Comparison of ENCODE assay signal across 18 mouse cellular contexts in genomic region chr19:37821243-37821642, GRCm38 (mm10).
DNase-seq lines count a peak whose midpoint lies in the region; ATAC-seq and TF ChIP-seq lines count a peak whose summit lies in the region.
"Had no signal": no experiment of that assay in that cellular context is flagged by ENCODE, and none has a peak within 500 bp of the region (broad histone marks: within the 10 kb centered on the region; RNA-seq: fewer than 3 reads in every experiment).

No protein-coding gene starts in this region.

- no peak overlapping the region for H3K4me2 ChIP-seq in forebrain, postnatal 0 days (ENCODE audit: low read depth)
- H3K4me2 ChIP-seq in limb, embryonic 13.5 days (replicated peaks), result no peak overlapping the region
- H3K4me2 ChIP-seq in forebrain, embryonic 11.5 days (ENCODE audit: low read depth, low read length, severe bottlenecking), result no peak overlapping the region
- H3K4me2 ChIP-seq: liver, embryonic 11.5 days; midbrain, embryonic 11.5 days had no signal

- no peaks in the 10 kb centered on the region for H3K9me3 ChIP-seq in forebrain, embryonic 10.5 days
- H3K9me3 ChIP-seq in forebrain, postnatal 0 days (ENCODE audit: low read length), result no peaks in the 10 kb centered on the region
- 0 out of 2 replicates have a peak, but pooled peaks cover 3% of the 10 kb centered on the region for H3K9me3 ChIP-seq in limb, embryonic 13.5 days
- H3K9me3 ChIP-seq in limb, embryonic 10.5 days (replicated peaks), result no peaks in the 10 kb centered on the region
- no peaks in the 10 kb centered on the region for H3K9me3 ChIP-seq in forebrain, embryonic 11.5 days (ENCODE audit: control insufficient read depth, low read length)
- H3K9me3 ChIP-seq: hindbrain, embryonic 10.5 days had no signal

- no peak overlapping the region for H3K9ac ChIP-seq in forebrain, postnatal 0 days
- H3K9ac ChIP-seq in limb, embryonic 13.5 days, result no peak overlapping the region
- no peak overlapping the region for H3K9ac ChIP-seq in forebrain, embryonic 11.5 days (ENCODE audit: low read length)

- 0 out of 2 replicates have a peak overlapping the region, but pooled peaks have one; percentile 30 for H3K27ac ChIP-seq in forebrain, embryonic 10.5 days
- no peak overlapping the region for H3K27ac ChIP-seq in forebrain, postnatal 0 days (ENCODE audit: low read depth, low read length)
- H3K27ac ChIP-seq in limb, embryonic 13.5 days, result peak overlapping the region; percentile 61; the same call in 1 of the 2 replicates
- H3K27ac ChIP-seq in limb, embryonic 10.5 days, result no peak overlapping the region
- H3K27ac ChIP-seq in forebrain, embryonic 11.5 days (ENCODE audit: low read depth, low read length), result no peak overlapping the region
- H3K27ac ChIP-seq: hindbrain, embryonic 10.5 days had no signal

- H3K36me3 ChIP-seq in forebrain, embryonic 10.5 days (replicated peaks), result no peaks in the 10 kb centered on the region
- H3K36me3 ChIP-seq in forebrain, postnatal 0 days (ENCODE audit: insufficient read depth), result no peaks in the 10 kb centered on the region
- H3K36me3 ChIP-seq in limb, embryonic 13.5 days, result no peaks in the 10 kb centered on the region
- no peaks in the 10 kb centered on the region for H3K36me3 ChIP-seq in limb, embryonic 10.5 days
- H3K36me3 ChIP-seq in forebrain, embryonic 11.5 days (ENCODE audit: control insufficient read depth, insufficient read depth, low read length), result no peaks in the 10 kb centered on the region
- H3K36me3 ChIP-seq: hindbrain, embryonic 10.5 days had no signal

- 68% methylated on average over 3 of the region's 3 CpGs for WGBS in forebrain, embryonic 10.5 days
- WGBS in forebrain, postnatal 0 days, result 73% methylated on average over 3 of the region's 3 CpGs
- 47% methylated on average over 3 of the region's 3 CpGs for WGBS in limb, embryonic 13.5 days
- WGBS in limb, embryonic 10.5 days, result 79% methylated on average over 3 of the region's 3 CpGs
- 63% methylated on average over 3 of the region's 3 CpGs for WGBS in forebrain, embryonic 11.5 days

- no peak for TF ChIP-seq CTCF in forebrain, postnatal 0 days (IDR thresholded peaks at IDR 0.05; ENCODE audit: low read depth)

- no peak overlapping the region for H3K4me3 ChIP-seq in forebrain, embryonic 10.5 days
- no peak overlapping the region for H3K4me3 ChIP-seq in forebrain, postnatal 0 days (ENCODE audit: low read depth, low read length)
- no peak overlapping the region for H3K4me3 ChIP-seq in limb, embryonic 13.5 days
- no peak overlapping the region for H3K4me3 ChIP-seq in limb, embryonic 10.5 days
- no peak overlapping the region for H3K4me3 ChIP-seq in forebrain, embryonic 11.5 days (ENCODE audit: low read depth, low read length)
- H3K4me3 ChIP-seq: hindbrain, embryonic 10.5 days had no signal

- no peak for DNase-seq in forebrain, embryonic 10.5 days (ENCODE audit: extremely low spot score, low spot score)
- DNase-seq in forebrain, postnatal 0 days, result no peak
- DNase-seq in limb, embryonic 10.5 days (ENCODE audit: low spot score), result no peak
- DNase-seq in fibroblast of lung, adult 2 months (ENCODE audit: low read depth), result peak; percentile 58
- DNase-seq in right cerebral cortex, adult 2 months (ENCODE audit: low spot score in 2 of 2), result no peak
- no peak for DNase-seq in forebrain, embryonic 11.5 days (ENCODE audit: low spot score)
- no peak for DNase-seq in layer of hippocampus, postnatal 10 days (ENCODE audit: low spot score in 2 of 2)
- DNase-seq: cerebellum, adult 9-11 months; kidney, adult 8-10 months; kidney, postnatal 25 days; lung, adult 2 months; lung, postnatal 36 days; thymus, postnatal 4 days had no signal

- H3K27me3 ChIP-seq in forebrain, embryonic 10.5 days (ENCODE audit: poor library complexity, severe bottlenecking), result no peaks in the 10 kb centered on the region
- H3K27me3 ChIP-seq in forebrain, postnatal 0 days (ENCODE audit: insufficient read depth, low read length), result no peaks in the 10 kb centered on the region
- no peaks in the 10 kb centered on the region for H3K27me3 ChIP-seq in limb, embryonic 13.5 days
- no peaks in the 10 kb centered on the region for H3K27me3 ChIP-seq in limb, embryonic 10.5 days (ENCODE audit: low read depth, poor library complexity, severe bottlenecking)
- no peaks in the 10 kb centered on the region for H3K27me3 ChIP-seq in forebrain, embryonic 11.5 days (ENCODE audit: control insufficient read depth, insufficient read depth, low read length)

- no peaks in the 10 kb centered on the region for H3K4me1 ChIP-seq in forebrain, embryonic 10.5 days
- no peaks in the 10 kb centered on the region for H3K4me1 ChIP-seq in forebrain, postnatal 0 days (ENCODE audit: insufficient read depth)
- peaks cover 19% of the 10 kb centered on the region for H3K4me1 ChIP-seq in limb, embryonic 13.5 days
- peaks cover 10% of the 10 kb centered on the region for H3K4me1 ChIP-seq in limb, embryonic 10.5 days
- no peaks in the 10 kb centered on the region for H3K4me1 ChIP-seq in forebrain, embryonic 11.5 days (replicated peaks; ENCODE audit: control insufficient read depth, insufficient read depth, low read length)
- H3K4me1 ChIP-seq: hindbrain, embryonic 10.5 days had no signal

- no peak for ATAC-seq in forebrain, postnatal 0 days
- ATAC-seq in limb, embryonic 13.5 days (ENCODE audit: low FRiP score, low read depth), result no peak
- ATAC-seq in forebrain, embryonic 11.5 days (replicated peaks; ENCODE audit: low FRiP score), result no peak
- ATAC-seq: inflammation-experienced regulatory T-cells, adult 6 months had no signal

Comparison
In these comparisons a context has a peak if more than half of its experiments do, and no peak if none do; other contexts are left out.
1. H3K27ac ChIP-seq: peak in forebrain, embryonic 10.5 days (single experiment) and limb, embryonic 13.5 days (single experiment); none in forebrain, postnatal 0 days (single experiment), limb, embryonic 10.5 days (single experiment) and forebrain, embryonic 11.5 days (single experiment).